Mouse (Mus musculus) hindbrain, embryonic 15.5 days (tissue): ENCODE measurements at regions not wholly inside any gene's neighbourhood (a gene's known extent, or its start where the extent isn't known, plus 50 kb on each side); places are given as distances from the start of the nearest gene placed in this dataset.
A peak's percentile ranks its signal among the peaks of the same experiment; 100 is the strongest.

Experiments used
- ATAC-seq: fragments of 200-750 bp; cut with Nextera tagmentation; 2 replicates; pipeline ENCODE4 v1.8.0; 2017; ENCODE audit warnings: low read depth, moderate number of reproducible peaks, moderate TSS enrichment; ENCODE audit not compliant: low FRiP score
- H3K27ac ChIP-seq: fragments of 300-500 bp; sonication (generic); replicated peaks from 2 replicates; pipeline ENCODE4 v1.5.1; 2015; ENCODE audit warnings: mild to moderate bottlenecking, inconsistent platforms
- H3K27me3 ChIP-seq: fragments of 300-500 bp; sonication (generic); 2 replicates; pipeline ENCODE4 v1.6.1; 2015; ENCODE audit warnings: control low read depth, inconsistent platforms
- H3K36me3 ChIP-seq: fragments of 300-500 bp; sonication (generic); 2 replicates; pipeline ENCODE4 v1.6.1; 2015; ENCODE audit warnings: control low read depth, inconsistent platforms
- H3K4me1 ChIP-seq: fragments of 300-500 bp; sonication (generic); replicated peaks from 2 replicates; pipeline ENCODE4 v1.6.1; 2015; ENCODE audit warnings: control low read depth, inconsistent platforms
- H3K4me2 ChIP-seq: fragments of 300-500 bp; sonication (generic); 2 replicates; pipeline ENCODE4 v1.6.1; 2015; ENCODE audit warnings: moderate library complexity, mild to moderate bottlenecking, inconsistent platforms
- H3K4me3 ChIP-seq: fragments of 300-500 bp; sonication (generic); 2 replicates; pipeline ENCODE4 v1.5.1; 2015; ENCODE audit warnings: mild to moderate bottlenecking, inconsistent platforms
- H3K9ac ChIP-seq: fragments of 300-500 bp; sonication (generic); 2 replicates; pipeline ENCODE4 v1.6.1; 2015; ENCODE audit warnings: inconsistent platforms
- H3K9me3 ChIP-seq: fragments of 300-500 bp; sonication (generic); 2 replicates; pipeline ENCODE4 v1.6.1; 2016; ENCODE audit warnings: control low read depth, inconsistent platforms
- WGBS: fragments of 180-500 bp; shearing (Covaris S2); methylation state at CpG from one replicate; pipeline ENCODE4 v1.1.7; 2015; 5-methylcytosine and 5-hydroxymethylcytosine counted together

- H3K4me3 ChIP-seq = no peak overlapping the region
- H3K4me1 ChIP-seq = no peaks in the 10 kb centered on the region
- H3K9me3 ChIP-seq = no peaks in the 10 kb centered on the region
- no peaks in the 10 kb centered on the region for H3K36me3 ChIP-seq
- H3K27ac ChIP-seq = no peak overlapping the region
- H3K27me3 ChIP-seq = no peaks in the 10 kb centered on the region
- no peak overlapping the region for H3K9ac ChIP-seq
- 74% methylated on average over 3 of the region's 3 CpGs for WGBS
- peak; percentile 56; the same call in 1 of the 2 replicates for ATAC-seq
- H3K4me2 ChIP-seq = no peak overlapping the region
Observed at GRCm38 (mm10) chr17:54214804-54215203, 84.0 kb downstream of the Slc5a7 start.

- Histone ChIP-seq H3K4me3 (no peak overlapping the region), H3K9ac (no peak overlapping the region), H3K27ac (no peak overlapping the region), H3K27me3 (no peaks in the 10 kb centered on the region), H3K9me3 (no peaks in the 10 kb centered on the region), H3K4me1 (no peaks in the 10 kb centered on the region), H3K4me2 (no peak overlapping the region), H3K36me3 (no peaks in the 10 kb centered on the region)
- ATAC-seq = peak; percentile 66; the same call in 1 of the 2 replicates
- WGBS = 35% methylated on average over 3 of the region's 3 CpGs
Observed at GRCm38 (mm10) chr17:54201710-54202109, 97.1 kb downstream of the Slc5a7 start.

GRCm38 (mm10) chr17:54192231-54192573 lies 106.6 kb downstream of the Slc5a7 start:
- Histone ChIP-seq H3K27me3 (no peaks in the 10 kb centered on the region), H3K4me1 (peaks cover 4% of the 10 kb centered on the region), H3K4me3 (no peak overlapping the region), H3K9ac (no peak overlapping the region), H3K4me2 (peak overlapping the region; percentile 19; the same call in 1 of the 2 replicates), H3K9me3 (no peaks in the 10 kb centered on the region), H3K36me3 (no peaks in the 10 kb centered on the region), H3K27ac (no peak overlapping the region; the same call in 1 of the 2 replicates)
- 56% methylated on average over 3 of the region's 3 CpGs for WGBS
- ATAC-seq = peak; percentile 51; the same call in 1 of the 2 replicates

- H3K9ac ChIP-seq = no peak overlapping the region
- H3K27me3 ChIP-seq = no peaks in the 10 kb centered on the region
- no peak overlapping the region for H3K4me3 ChIP-seq
- peaks cover 4% of the 10 kb centered on the region for H3K4me1 ChIP-seq
- no peaks in the 10 kb centered on the region for H3K36me3 ChIP-seq
- no peaks in the 10 kb centered on the region for H3K9me3 ChIP-seq
- H3K27ac ChIP-seq = no peak overlapping the region; the same call in 1 of the 2 replicates
- ATAC-seq = peak; percentile 96
- H3K4me2 ChIP-seq = peak overlapping the region; percentile 19; the same call in 1 of the 2 replicates
- WGBS = 29% methylated on average over 5 of the region's 5 CpGs
Observed at GRCm38 (mm10) chr17:54191526-54192230, 107.2 kb downstream of the Slc5a7 start.

- no peak for ATAC-seq
- no peak overlapping the region for H3K27ac ChIP-seq
Observed at GRCm38 (mm10) chr17:54188997-54189553, 109.8 kb downstream of the Slc5a7 start.

GRCm38 (mm10) chr17:54182073-54182472 lies 116.8 kb downstream of the Slc5a7 start:
- H3K9ac ChIP-seq = no peak overlapping the region
- no peak overlapping the region for H3K4me3 ChIP-seq
- no peaks in the 10 kb centered on the region for H3K27me3 ChIP-seq
- H3K27ac ChIP-seq = no peak overlapping the region
- no peaks in the 10 kb centered on the region for H3K4me1 ChIP-seq
- no peak overlapping the region for H3K4me2 ChIP-seq
- H3K36me3 ChIP-seq = no peaks in the 10 kb centered on the region
- no peak for ATAC-seq
- H3K9me3 ChIP-seq = no peaks in the 10 kb centered on the region

More at GRCm38 (mm10) chr17:54188997-54189553, 109.8 kb downstream of the Slc5a7 start:
- H3K4me2 ChIP-seq = no peak overlapping the region
- no peaks in the 10 kb centered on the region for H3K27me3 ChIP-seq
- no peak overlapping the region for H3K4me3 ChIP-seq
- H3K9me3 ChIP-seq = no peaks in the 10 kb centered on the region
- no peak overlapping the region for H3K9ac ChIP-seq
- H3K36me3 ChIP-seq = no peaks in the 10 kb centered on the region
- H3K4me1 ChIP-seq = peaks cover 4% of the 10 kb centered on the region

GRCm38 (mm10) chr17:54180563-54180962 lies 118.3 kb downstream of the Slc5a7 start:
- H3K27ac ChIP-seq = no peak overlapping the region
- no peak for ATAC-seq
- no peak overlapping the region for H3K9ac ChIP-seq
- H3K4me2 ChIP-seq = no peak overlapping the region
- no peaks in the 10 kb centered on the region for H3K4me1 ChIP-seq
- 88% methylated on average over 2 of the region's 2 CpGs for WGBS
- no peak overlapping the region for H3K4me3 ChIP-seq
- H3K9me3 ChIP-seq = no peaks in the 10 kb centered on the region
- no peaks in the 10 kb centered on the region for H3K36me3 ChIP-seq
- no peaks in the 10 kb centered on the region for H3K27me3 ChIP-seq

GRCm38 (mm10) chr17:54170762-54171161 lies 128.1 kb downstream of the Slc5a7 start:
- no peaks in the 10 kb centered on the region for H3K36me3 ChIP-seq
- no peak for ATAC-seq
- H3K9me3 ChIP-seq = no peaks in the 10 kb centered on the region
- no peak overlapping the region for H3K4me2 ChIP-seq
- no peaks in the 10 kb centered on the region for H3K27me3 ChIP-seq
- no peak overlapping the region for H3K9ac ChIP-seq
- H3K4me1 ChIP-seq = no peaks in the 10 kb centered on the region
- no peak overlapping the region for H3K27ac ChIP-seq
- WGBS = 80% methylated on average over 1 of the region's 1 CpGs
- no peak overlapping the region for H3K4me3 ChIP-seq

GRCm38 (mm10) chr17:54168039-54168438 lies 130.8 kb downstream of the Slc5a7 start:
- no peaks in the 10 kb centered on the region for H3K36me3 ChIP-seq
- H3K4me2 ChIP-seq = no peak overlapping the region
- 28% methylated on average over 1 of the region's 1 CpGs for WGBS
- H3K4me3 ChIP-seq = no peak overlapping the region
- ATAC-seq = no peak
- H3K4me1 ChIP-seq = no peaks in the 10 kb centered on the region
- H3K27me3 ChIP-seq = no peaks in the 10 kb centered on the region
- H3K9ac ChIP-seq = no peak overlapping the region
- no peaks in the 10 kb centered on the region for H3K9me3 ChIP-seq
- H3K27ac ChIP-seq = no peak overlapping the region

GRCm38 (mm10) chr17:54162383-54162782 lies 136.5 kb downstream of the Slc5a7 start:
- Histone ChIP-seq H3K36me3 (no peaks in the 10 kb centered on the region), H3K9me3 (no peaks in the 10 kb centered on the region), H3K4me2 (no peak overlapping the region), H3K27me3 (no peaks in the 10 kb centered on the region), H3K4me3 (no peak overlapping the region), H3K27ac (no peak overlapping the region), H3K9ac (no peak overlapping the region), H3K4me1 (no peaks in the 10 kb centered on the region)
- WGBS = 71% methylated on average over 2 of the region's 2 CpGs
- ATAC-seq = no peak

- 67% methylated on average over 4 of the region's 4 CpGs for WGBS
- H3K27me3 ChIP-seq = no peaks in the 10 kb centered on the region
- no peaks in the 10 kb centered on the region for H3K4me1 ChIP-seq
- no peaks in the 10 kb centered on the region for H3K9me3 ChIP-seq
- H3K36me3 ChIP-seq = no peaks in the 10 kb centered on the region
- no peak overlapping the region for H3K27ac ChIP-seq
- no peak overlapping the region for H3K4me3 ChIP-seq
- no peak overlapping the region for H3K9ac ChIP-seq
- no peak overlapping the region for H3K4me2 ChIP-seq
- peak; percentile 19; the same call in 1 of the 2 replicates for ATAC-seq
Observed at GRCm38 (mm10) chr17:54158753-54159152, 140.1 kb downstream of the Slc5a7 start.

GRCm38 (mm10) chr17:54158330-54158729 lies 140.5 kb downstream of the Slc5a7 start:
- no peaks in the 10 kb centered on the region for H3K36me3 ChIP-seq
- H3K27ac ChIP-seq = no peak overlapping the region
- no peak overlapping the region for H3K4me2 ChIP-seq
- 92% methylated on average over 1 of the region's 1 CpGs for WGBS
- no peaks in the 10 kb centered on the region for H3K9me3 ChIP-seq
- no peak overlapping the region for H3K4me3 ChIP-seq
- H3K9ac ChIP-seq = no peak overlapping the region
- H3K27me3 ChIP-seq = no peaks in the 10 kb centered on the region
- no peaks in the 10 kb centered on the region for H3K4me1 ChIP-seq
- ATAC-seq = 0 out of 2 replicates have a peak, but pooled peaks have one; percentile 11
